Mouse (Mus musculus): ENCODE results near the gene Slc35e3.

GRCm38 (mm10) chr10:117752851-117753647 is 6.9 kb upstream of the Slc35e3 start:
- no peak for TF ChIP-seq CTCF (IDR thresholded peaks at IDR 0.05; ENCODE audit: low read depth, low read length)
- no peak for TF ChIP-seq POLR2A (IDR thresholded peaks at IDR 0.05; ENCODE audit: insufficient read depth, low read length)
